ENCODE assay signal across 8 mouse cellular contexts in genomic region chr6:86668580-86669239, GRCm38 (mm10). TPM values are rescaled to one million over a fixed set of nuclear protein-coding genes. Genes with fewer than 3 reads are reported as not detected.
DNase-seq lines count a peak whose midpoint lies in the region; ATAC-seq and TF ChIP-seq lines count a peak whose summit lies in the region.

Gene Mxd1, minus strand, starts transcription at chr6:86669161.

- intact Hi-C loops in left cerebral cortex, postnatal 4 days (cut with DNase I): no loop called here

- peaks cover 21% of the 10 kb centered on the region for H3K36me3 ChIP-seq in heart, embryonic 16.5 days (ENCODE audit: control insufficient read depth, insufficient read depth)
- peaks cover 20% of the 10 kb centered on the region for H3K36me3 ChIP-seq in myocyte (ENCODE audit: control insufficient read depth, insufficient read depth)

- peak within 1 kb of the TSS; percentile 93 for H3K9ac ChIP-seq in heart, embryonic 16.5 days (ENCODE audit: low read length)

- TF ChIP-seq POLR2A in myocyte (IDR thresholded peaks at IDR 0.05; ENCODE audit: insufficient read length, low read depth): peak; percentile 70

- H3K79me2 ChIP-seq in myocyte (ENCODE audit: control insufficient read depth, insufficient read depth): no peaks in the 10 kb centered on the region

- H3K4me3 ChIP-seq in heart, embryonic 16.5 days (ENCODE audit: low read length): peak within 1 kb of the TSS; percentile 97
- peak within 1 kb of the TSS; percentile 19 for H3K4me3 ChIP-seq in myocyte

- under 1% methylated on average over 66 of the region's 76 CpGs for WGBS in heart, embryonic 16.5 days

- H3K9me3 ChIP-seq in heart, embryonic 16.5 days (replicated peaks; ENCODE audit: control insufficient read depth, low read length): 0 out of 2 replicates have a peak, but pooled peaks cover 3% of the 10 kb centered on the region

- ATAC-seq in heart, embryonic 16.5 days (replicated peaks; ENCODE audit: extremely low read depth, insufficient read depth, low FRiP score): no peak

- DNase-seq in embryo, embryonic 9.5 days (ENCODE audit: extremely low spot score): peak; percentile 4
- no peak for DNase-seq in embryo, embryonic 10.5 days (ENCODE audit: low spot score)
- DNase-seq in right cerebral cortex, postnatal 36 days (ENCODE audit: low spot score in 2 of 2): peak; percentile 17 to 20
- no peak for DNase-seq in right cerebral cortex, postnatal 4 days
- DNase-seq in left cerebral cortex, postnatal 4 days: no peak
- no peak for DNase-seq in natural killer cell, adult 2 months (ENCODE audit: low spot score in 2 of 2)

- H3K4me2 ChIP-seq in heart, embryonic 16.5 days (ENCODE audit: low read depth, low read length): peak within 1 kb of the TSS; percentile 96
- H3K4me2 ChIP-seq in myocyte (ENCODE audit: low read depth): peak within 1 kb of the TSS; percentile 96

- peak within 1 kb of the TSS; percentile 11 for H3ac ChIP-seq in myocyte (ENCODE audit: control insufficient read depth, insufficient read length)

- H3K27me3 ChIP-seq in heart, embryonic 16.5 days (ENCODE audit: control insufficient read depth, insufficient read depth, low read length): no peaks in the 10 kb centered on the region
- no peaks in the 10 kb centered on the region for H3K27me3 ChIP-seq in myocyte (ENCODE audit: control insufficient read depth, insufficient read depth, insufficient read length)

- H3K4me1 ChIP-seq in heart, embryonic 16.5 days (ENCODE audit: control insufficient read depth, insufficient read depth, low read length): peaks cover 16% of the 10 kb centered on the region

- peak within 1 kb of the TSS; percentile 78 for H3K27ac ChIP-seq in heart, embryonic 16.5 days (ENCODE audit: low read length)

TF ChIP-seq in myocyte, 11 proteins besides CTCF, POLR2A, EP300 and RAD21:
- TF ChIP-seq TCF12 (IDR thresholded peaks at IDR 0.05; ENCODE audit: insufficient read depth, poor library complexity, severe bottlenecking) (no peak), POLR2AphosphoS2 (IDR thresholded peaks at IDR 0.05; ENCODE audit: insufficient read length, low read depth) (peak; percentile 78)
TF ChIP-seq in myocyte: peak in this region for 1.

RNA-seq across cellular contexts. Expression of gene Mxd1, which starts in this region (rescaled TPM):
- 8.8 and 9.4 TPM in 2 replicates for polyA plus RNA-seq in heart, embryonic 16.5 days (2015; fragmentation: Nextera tagmentation; extraction: Ambion mirVana)
- total RNA-seq in left cerebral cortex, postnatal 4 days (2021): 10 to 100 TPM; 12.4 to 13.3 TPM
- polyA plus RNA-seq in myocyte (2012; fragmentation: generic; extraction: Trizol): 2.9 TPM

Comparison
In these comparisons a context has a peak if more than half of its experiments do, and no peak if none do; other contexts are left out.
1. DNase-seq: peak in embryo, embryonic 9.5 days (single experiment) and right cerebral cortex, postnatal 36 days (2 of 2); none in embryo, embryonic 10.5 days (single experiment), right cerebral cortex, postnatal 4 days (single experiment), left cerebral cortex, postnatal 4 days (single experiment) and natural killer cell, adult 2 months (0 of 2).